Mouse (Mus musculus): Measurements from ENCODE around the gene Tceanc2. TPM values are rescaled to one million over a fixed set of nuclear protein-coding genes. Genes with fewer than 3 reads are reported as not detected.

The Tceanc2 gene
- polyA plus RNA-seq, 1 experiment from 2014 or later, result 16.5 TPM

DNA sequence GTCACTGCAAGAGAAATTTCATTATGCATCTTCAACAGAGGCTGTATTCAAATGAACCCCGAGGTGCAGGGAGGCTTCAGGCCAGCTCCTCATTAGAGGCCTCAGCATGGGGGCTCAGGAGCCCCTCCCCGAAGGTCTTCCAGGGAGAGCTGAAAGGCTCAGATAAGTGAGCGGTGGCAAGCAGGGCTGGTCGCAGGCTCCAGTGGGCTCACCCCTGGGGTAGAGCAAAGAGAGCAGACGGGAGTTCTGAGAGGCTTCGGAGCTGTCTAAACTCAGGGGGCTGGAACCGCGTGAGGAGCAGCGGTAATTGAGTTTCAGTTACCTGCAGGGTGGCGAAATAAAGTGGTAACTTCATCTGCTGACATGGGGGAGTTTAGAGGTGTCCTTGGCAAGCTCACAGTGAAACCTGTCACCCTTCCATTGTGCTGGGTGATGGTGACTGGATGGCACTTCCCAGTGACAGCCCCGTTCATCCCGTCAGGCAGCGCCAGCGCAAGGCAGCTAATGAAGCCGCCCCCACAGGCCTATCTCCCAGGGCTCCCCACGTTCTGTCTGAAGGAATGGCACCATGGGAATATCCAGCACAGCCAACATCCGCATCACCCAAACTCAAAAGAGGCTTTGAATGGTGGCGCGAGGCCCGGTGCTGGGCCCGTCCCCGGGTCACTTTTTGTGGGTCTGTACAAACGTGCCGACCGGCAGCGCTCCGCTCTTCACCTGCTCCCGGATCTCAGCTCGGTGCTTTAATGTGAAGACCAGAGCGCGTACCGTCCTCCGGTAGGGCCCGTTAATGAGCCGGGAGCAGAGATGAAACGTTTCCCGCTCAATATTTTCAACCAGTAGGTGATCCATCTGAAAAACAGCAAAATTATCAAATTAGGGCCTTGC is 39.7 kb downstream of the Tceanc2 start:
- Histone ChIP-seq H3K27me3 (replicated peaks; ENCODE audit: control insufficient read depth, insufficient read depth, low read length) (no peaks in the 10 kb centered on the region), H3K4me2 (ENCODE audit: low read length) (0 out of 2 replicates have a peak overlapping the region, but pooled peaks have one; percentile 12), H3K4me1 (ENCODE audit: control insufficient read depth, insufficient read depth, low read depth, low read length) (peaks cover 27% of the 10 kb centered on the region), H3K9ac (ENCODE audit: low read depth, low read length) (peak overlapping the region; percentile 14; the same call in 1 of the 2 replicates), H3K9me3 (ENCODE audit: control insufficient read depth, low read length) (no peaks in the 10 kb centered on the region), H3K27ac (ENCODE audit: low read depth, low read length) (peak overlapping the region; percentile 62), H3K36me3 (ENCODE audit: control insufficient read depth, insufficient read depth, low read length) (no peaks in the 10 kb centered on the region), H3K4me3 (ENCODE audit: low read length) (no peak overlapping the region)
- 31% methylated on average over 37 of the region's 37 CpGs for WGBS
- ATAC-seq, result peak; percentile 54

DNA sequence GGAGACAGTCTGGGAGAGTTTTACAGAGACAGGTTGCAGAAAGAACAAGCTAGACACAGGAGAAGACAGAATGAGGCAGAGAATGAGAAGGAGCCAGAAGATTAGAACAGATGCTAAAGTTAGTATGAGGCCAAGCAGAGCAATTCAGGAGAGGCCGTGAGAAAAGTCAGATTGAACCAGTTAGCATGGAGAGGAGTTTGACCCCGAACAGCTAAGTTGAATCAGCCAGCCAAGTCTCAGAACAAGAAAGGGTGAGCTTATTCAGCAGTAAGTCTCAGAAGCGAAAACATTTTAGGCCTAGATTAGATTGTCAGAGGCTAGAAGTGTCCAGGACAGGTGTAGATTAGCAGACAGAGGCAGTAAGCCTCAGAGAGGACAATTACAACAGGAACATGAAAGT is 42.4 kb downstream of the Tceanc2 start:
- WGBS, result 52% methylated on average over 3 of the region's 3 CpGs
- Histone ChIP-seq H3K9me3 (ENCODE audit: control insufficient read depth, low read length) (no peaks in the 10 kb centered on the region), H3K4me2 (ENCODE audit: low read length) (no peak overlapping the region), H3K27ac (ENCODE audit: low read depth, low read length) (no peak overlapping the region), H3K27me3 (replicated peaks; ENCODE audit: control insufficient read depth, insufficient read depth, low read length) (no peaks in the 10 kb centered on the region), H3K4me1 (ENCODE audit: control insufficient read depth, insufficient read depth, low read depth, low read length) (peaks cover 27% of the 10 kb centered on the region), H3K9ac (ENCODE audit: low read depth, low read length) (no peak overlapping the region), H3K36me3 (ENCODE audit: control insufficient read depth, insufficient read depth, low read length) (no peaks in the 10 kb centered on the region), H3K4me3 (ENCODE audit: low read length) (no peak overlapping the region)
- ATAC-seq, result no peak

GRCm38 (mm10) chr4:107135663-107136062 is 43.3 kb downstream of the Tceanc2 start:
- H3K4me3 ChIP-seq (ENCODE audit: low read length), result no peak overlapping the region
- ATAC-seq, result no peak
- 64% methylated on average over 5 of the region's 5 CpGs for WGBS
- H3K27me3 ChIP-seq (replicated peaks; ENCODE audit: control insufficient read depth, insufficient read depth, low read length), result no peaks in the 10 kb centered on the region
- no peaks in the 10 kb centered on the region for H3K36me3 ChIP-seq (ENCODE audit: control insufficient read depth, insufficient read depth, low read length)
- no peak overlapping the region for H3K27ac ChIP-seq (ENCODE audit: low read depth, low read length)
- H3K9ac ChIP-seq (ENCODE audit: low read depth, low read length), result no peak overlapping the region
- H3K4me1 ChIP-seq (ENCODE audit: control insufficient read depth, insufficient read depth, low read depth, low read length), result peaks cover 24% of the 10 kb centered on the region
- H3K9me3 ChIP-seq (ENCODE audit: control insufficient read depth, low read length), result no peaks in the 10 kb centered on the region
- no peak overlapping the region for H3K4me2 ChIP-seq (ENCODE audit: low read length)

- no peak for ATAC-seq
- no peaks in the 10 kb centered on the region for H3K27me3 ChIP-seq (replicated peaks; ENCODE audit: control insufficient read depth, insufficient read depth, low read length)
- H3K4me2 ChIP-seq (ENCODE audit: low read length), result no peak overlapping the region
- no peak overlapping the region for H3K9ac ChIP-seq (ENCODE audit: low read depth, low read length)
- H3K4me3 ChIP-seq (ENCODE audit: low read length), result no peak overlapping the region
- H3K36me3 ChIP-seq (ENCODE audit: control insufficient read depth, insufficient read depth, low read length), result no peaks in the 10 kb centered on the region
- H3K4me1 ChIP-seq (ENCODE audit: control insufficient read depth, insufficient read depth, low read depth, low read length), result peaks cover 20% of the 10 kb centered on the region
- H3K9me3 ChIP-seq (ENCODE audit: control insufficient read depth, low read length), result no peaks in the 10 kb centered on the region
- no peak overlapping the region for H3K27ac ChIP-seq (ENCODE audit: low read depth, low read length)
- 88% methylated on average over 3 of the region's 3 CpGs for WGBS
Observed at GRCm38 (mm10) chr4:107134891-107135290, 44.0 kb downstream of the Tceanc2 start.

DNA sequence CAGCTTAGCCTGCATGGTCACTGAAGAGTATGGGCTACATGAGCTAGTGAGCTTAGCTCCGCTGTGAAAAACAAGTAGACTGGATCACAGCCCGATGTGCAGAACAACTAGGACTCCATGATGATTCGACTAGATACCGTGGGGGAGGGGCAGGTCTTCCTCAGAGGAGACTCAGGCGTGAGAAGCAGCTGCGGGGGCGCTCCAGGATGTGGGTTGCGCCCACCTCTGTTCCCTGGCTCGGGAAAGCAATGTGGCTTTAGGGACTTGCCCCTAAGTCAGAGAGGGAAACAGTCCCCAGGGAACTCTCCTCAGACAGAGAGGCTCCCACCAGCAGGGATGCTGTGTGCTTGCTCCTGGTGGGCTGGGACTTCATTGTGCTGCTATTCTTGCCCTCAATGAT is 48.4 kb downstream of the Tceanc2 start:
- Histone ChIP-seq H3K27me3 (replicated peaks; ENCODE audit: control insufficient read depth, insufficient read depth, low read length) (no peaks in the 10 kb centered on the region), H3K9me3 (ENCODE audit: control insufficient read depth, low read length) (no peaks in the 10 kb centered on the region), H3K4me3 (ENCODE audit: low read length) (no peak overlapping the region), H3K9ac (ENCODE audit: low read depth, low read length) (no peak overlapping the region), H3K27ac (ENCODE audit: low read depth, low read length) (0 out of 2 replicates have a peak overlapping the region, but pooled peaks have one; percentile 31), H3K4me2 (ENCODE audit: low read length) (no peak overlapping the region), H3K4me1 (ENCODE audit: control insufficient read depth, insufficient read depth, low read depth, low read length) (peaks cover 3% of the 10 kb centered on the region; the same call in 1 of the 2 replicates), H3K36me3 (ENCODE audit: control insufficient read depth, insufficient read depth, low read length) (no peaks in the 10 kb centered on the region)
- 18% methylated on average over 9 of the region's 9 CpGs for WGBS
- ATAC-seq, result no peak

DNA sequence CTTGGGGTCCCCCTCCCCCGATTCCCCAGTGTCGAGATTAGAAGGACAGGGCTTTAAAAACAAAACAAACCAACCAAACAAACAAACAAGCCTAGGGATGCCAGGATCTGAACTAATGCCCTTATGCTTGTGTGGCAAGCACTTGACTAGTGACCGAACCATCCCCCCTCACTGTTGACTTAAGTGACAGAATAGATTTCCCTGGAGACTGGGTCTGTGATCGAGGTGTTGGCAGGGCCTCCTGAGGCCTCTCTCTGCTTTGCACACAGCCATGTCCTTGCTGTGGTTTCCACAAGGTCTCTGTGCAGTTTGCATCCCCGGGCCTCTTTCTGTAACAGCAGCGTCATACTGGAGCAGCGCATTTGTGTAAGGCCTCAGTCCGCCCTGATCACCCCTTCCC is 49.5 kb downstream of the Tceanc2 start:
- Histone ChIP-seq H3K4me2 (ENCODE audit: low read length) (no peak overlapping the region), H3K4me3 (ENCODE audit: low read length) (no peak overlapping the region), H3K9ac (ENCODE audit: low read depth, low read length) (no peak overlapping the region), H3K4me1 (ENCODE audit: control insufficient read depth, insufficient read depth, low read depth, low read length) (peaks cover 3% of the 10 kb centered on the region; the same call in 1 of the 2 replicates), H3K9me3 (ENCODE audit: control insufficient read depth, low read length) (no peaks in the 10 kb centered on the region), H3K27ac (ENCODE audit: low read depth, low read length) (no peak overlapping the region), H3K36me3 (ENCODE audit: control insufficient read depth, insufficient read depth, low read length) (no peaks in the 10 kb centered on the region), H3K27me3 (replicated peaks; ENCODE audit: control insufficient read depth, insufficient read depth, low read length) (no peaks in the 10 kb centered on the region)
- ATAC-seq, result no peak
- 78% methylated on average over 8 of the region's 8 CpGs for WGBS

GRCm38 (mm10) chr4:107127901-107128669 is 50.8 kb downstream of the Tceanc2 start:
- Histone ChIP-seq H3K4me3 (ENCODE audit: low read length) (no peak overlapping the region), H3K4me1 (ENCODE audit: control insufficient read depth, insufficient read depth, low read depth, low read length) (peaks cover 3% of the 10 kb centered on the region; the same call in 1 of the 2 replicates), H3K9me3 (ENCODE audit: control insufficient read depth, low read length) (no peaks in the 10 kb centered on the region), H3K9ac (ENCODE audit: low read depth, low read length) (no peak overlapping the region), H3K27me3 (replicated peaks; ENCODE audit: control insufficient read depth, insufficient read depth, low read length) (no peaks in the 10 kb centered on the region), H3K36me3 (ENCODE audit: control insufficient read depth, insufficient read depth, low read length) (no peaks in the 10 kb centered on the region), H3K4me2 (ENCODE audit: low read length) (no peak overlapping the region), H3K27ac (ENCODE audit: low read depth, low read length) (no peak overlapping the region)
- peak; percentile 38; the same call in 1 of the 2 replicates for ATAC-seq
- WGBS, result 21% methylated on average over 13 of the region's 13 CpGs

DNA sequence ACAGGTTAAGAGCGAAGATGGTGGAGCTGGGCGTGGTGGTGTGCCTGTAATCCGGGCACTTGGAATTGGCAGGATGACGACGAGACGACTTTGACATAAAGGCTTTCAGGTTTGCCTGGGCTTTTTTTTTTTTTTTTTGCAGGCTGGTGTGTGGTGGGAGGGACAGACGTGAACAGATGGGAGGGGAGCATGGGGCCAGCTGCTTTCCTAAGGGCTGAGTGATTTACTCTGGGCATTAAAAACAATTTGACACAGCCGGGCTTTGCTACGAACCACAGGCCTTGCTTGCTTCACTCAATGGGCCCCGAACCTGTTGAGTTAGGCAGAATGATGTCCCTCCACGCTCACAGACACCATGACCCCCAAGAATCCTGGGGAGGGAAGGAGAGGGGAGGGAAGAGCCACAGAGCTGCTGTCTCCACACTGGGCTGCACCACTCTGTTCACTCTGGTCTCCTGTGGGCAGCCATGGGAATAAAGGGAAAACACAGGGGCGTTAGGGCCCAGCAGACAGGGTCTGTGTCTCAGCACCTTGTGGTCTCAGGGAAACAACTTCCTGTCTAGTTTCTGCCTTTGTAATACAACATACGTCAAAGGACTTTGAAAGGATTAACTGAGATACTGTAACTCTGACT is 51.9 kb downstream of the Tceanc2 start:
- H3K9ac ChIP-seq (ENCODE audit: low read depth, low read length), result no peak overlapping the region
- no peaks in the 10 kb centered on the region for H3K27me3 ChIP-seq (replicated peaks; ENCODE audit: control insufficient read depth, insufficient read depth, low read length)
- H3K9me3 ChIP-seq (ENCODE audit: control insufficient read depth, low read length), result no peaks in the 10 kb centered on the region
- ATAC-seq, result no peak
- WGBS, result 40% methylated on average over 13 of the region's 13 CpGs
- peaks cover 3% of the 10 kb centered on the region; the same call in 1 of the 2 replicates for H3K4me1 ChIP-seq (ENCODE audit: control insufficient read depth, insufficient read depth, low read depth, low read length)
- no peak overlapping the region for H3K4me3 ChIP-seq (ENCODE audit: low read length)
- H3K36me3 ChIP-seq (ENCODE audit: control insufficient read depth, insufficient read depth, low read length), result no peaks in the 10 kb centered on the region
- H3K27ac ChIP-seq (ENCODE audit: low read depth, low read length), result no peak overlapping the region
- H3K4me2 ChIP-seq (ENCODE audit: low read length), result no peak overlapping the region
